Mouse (Mus musculus) megakaryocyte, embryonic 14.5 days (primary cell): ENCODE measurements around the gene Wbp2.

Experiments
- FLI1 ChIP-seq: IDR thresholded peaks from 2 replicates; pipeline ENCODE4 v1.6.1; 2012; ENCODE audit warnings: low read length, inconsistent platforms, mixed read lengths
- GATA1 ChIP-seq: IDR thresholded peaks from 3 replicates; pipeline ENCODE4 v1.6.1; 2012; ENCODE audit warnings: mixed read lengths, low read length, inconsistent platforms, borderline replicate concordance

GRCm38 (mm10) chr11:116055873-116056272 is 30.9 kb downstream of the Wbp2 start:
- no peak for TF ChIP-seq FLI1
- no peak for TF ChIP-seq GATA1
